Mouse (Mus musculus) C2C12 (cell line): ENCODE measurements at regions not wholly inside any gene's neighbourhood (a gene's known extent, or its start where the extent isn't known, plus 50 kb on each side); places are given as distances from the start of the nearest gene placed in this dataset.

Source experiments
- CEBPB ChIP-seq: IDR thresholded peaks from one replicate; pipeline ENCODE4 v1.6.1; 2011; ENCODE audit warnings: low read depth, mild to moderate bottlenecking, control low read depth, moderate library complexity
- CTCF ChIP-seq: IDR thresholded peaks from one replicate; pipeline ENCODE4 v1.5.1; 2011; ENCODE audit not compliant: control insufficient read depth, insufficient read depth, insufficient read length
- MAX ChIP-seq: IDR thresholded peaks from one replicate; pipeline ENCODE4 v1.6.1; 2011; ENCODE audit warnings: mild to moderate bottlenecking, control low read depth
- MYOD1 ChIP-seq: IDR thresholded peaks from one replicate; pipeline ENCODE4 v1.6.1; 2011; ENCODE audit warnings: low read depth; ENCODE audit not compliant: control insufficient read depth, insufficient read length
- MYOG ChIP-seq: IDR thresholded peaks from one replicate; pipeline ENCODE4 v1.6.1; 2011; ENCODE audit not compliant: control insufficient read depth, insufficient read length; ENCODE audit errors: extremely low read depth
- USF1 ChIP-seq: IDR thresholded peaks from one replicate; pipeline ENCODE4 v1.6.1; 2011; ENCODE audit warnings: low read depth, mild to moderate bottlenecking, control low read depth, moderate library complexity

DNA sequence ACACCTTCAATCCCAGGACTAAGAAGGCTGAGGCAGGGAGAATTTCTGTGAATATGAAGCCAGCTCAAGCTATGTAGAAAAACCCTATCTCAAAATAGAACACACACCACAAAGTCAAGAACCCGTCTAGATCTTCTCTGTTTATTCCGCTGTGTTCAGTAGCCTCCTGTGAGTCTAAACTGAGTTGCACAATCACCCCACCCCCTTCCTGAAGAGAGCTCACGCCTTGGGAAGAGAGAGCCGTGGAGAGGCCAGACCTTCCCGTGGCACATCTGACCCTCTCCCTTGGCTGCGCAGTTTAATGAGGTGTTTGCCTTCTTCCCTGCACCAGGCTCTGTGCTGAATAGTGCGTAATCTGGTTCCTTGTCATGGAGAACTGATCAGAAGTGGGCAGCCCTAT is 80.7 kb upstream of the Atp1a1 start:
- TF ChIP-seq CEBPB: no peak
- TF ChIP-seq CTCF: no peak
- no peak for TF ChIP-seq MYOG
- TF ChIP-seq MAX: no peak
- no peak for TF ChIP-seq USF1
- no peak for TF ChIP-seq MYOD1
